Mouse (Mus musculus) small intestine, adult 2 months (tissue): Measurements from ENCODE around the gene Cox6b2. TPM values are rescaled to one million over a fixed set of nuclear protein-coding genes. Genes with fewer than 3 reads are reported as not detected.
A peak's percentile ranks its signal among the peaks of the same experiment; 100 is the strongest.

Experiments used
- H3K27ac ChIP-seq: fragments of 200-500 bp; 2 replicates; pipeline ENCODE4 v1.5.1; 2012; ENCODE audit warnings: low read depth, low read length, control low read depth, inconsistent platforms; ENCODE audit not compliant: insufficient read depth
- H3K27me3 ChIP-seq: fragments of 200-500 bp; 2 replicates; pipeline ENCODE4 v1.6.1; 2012; ENCODE audit warnings: mild to moderate bottlenecking, moderate library complexity, low read length, inconsistent platforms; ENCODE audit not compliant: control insufficient read depth, insufficient read depth
- H3K36me3 ChIP-seq: fragments of 200-500 bp; 2 replicates; pipeline ENCODE4 v1.6.1; 2012; ENCODE audit warnings: mild to moderate bottlenecking, low read length, control low read depth, inconsistent platforms; ENCODE audit not compliant: control insufficient read depth, insufficient read depth
- H3K4me1 ChIP-seq: fragments of 200-500 bp; 2 replicates; pipeline ENCODE4 v1.6.1; 2012; ENCODE audit warnings: low read length, inconsistent platforms, mixed read lengths; ENCODE audit not compliant: control insufficient read depth, insufficient read depth, insufficient read length
- H3K4me3 ChIP-seq: fragments of 200-500 bp; 2 replicates; pipeline ENCODE4 v1.5.1; 2012; ENCODE audit warnings: low read depth, mild to moderate bottlenecking, control low read depth, inconsistent platforms, low read length, moderate library complexity
- CTCF ChIP-seq: fragments of 200-500 bp; IDR thresholded peaks from 2 replicates; pipeline ENCODE4 v1.5.1; 2012; ENCODE audit warnings: low read depth, mild to moderate bottlenecking, control low read depth, inconsistent platforms, low read length, moderate library complexity, mixed read lengths; ENCODE audit not compliant: insufficient replicate concordance, insufficient read length; ENCODE audit errors: extremely low read depth
- POLR2A ChIP-seq: fragments of 200-500 bp; IDR thresholded peaks from 2 replicates; pipeline ENCODE4 v1.6.1; 2012; ENCODE audit warnings: low read depth, mild to moderate bottlenecking, control low read depth, inconsistent platforms, low read length, moderate library complexity
- WGBS: fragments of 180-500 bp; shearing (Covaris S2); methylation state at CpG from one replicate; pipeline ENCODE4 v1.1.7; 2018; 5-methylcytosine and 5-hydroxymethylcytosine counted together
- polyA plus RNA-seq: library from polyadenylated mRNA; depleted of rRNA; stranded (reverse); fragments of >200 nt; gene quantifications from 2 replicates; pipeline ENCODE4 v1.2.3, GENCODE M21; 2012

Cox6b2 gene
- polyA plus RNA-seq, 1 experiment = 45.8 TPM

- TF ChIP-seq POLR2A (no peak), CTCF (no peak)
- peak overlapping the region; percentile 83 for H3K27ac ChIP-seq
Measured at GRCm38 (mm10) chr7:4732968-4733392, 19.9 kb downstream of the Cox6b2 start.

GRCm38 (mm10) chr7:4731090-4731489 lies 21.8 kb downstream of the Cox6b2 start:
- H3K4me1 ChIP-seq = peaks cover 10% of the 10 kb centered on the region; the same call in 1 of the 2 replicates
- no peak for TF ChIP-seq CTCF
- no peak for TF ChIP-seq POLR2A
- H3K36me3 ChIP-seq = no peaks in the 10 kb centered on the region
- no peak overlapping the region for H3K4me3 ChIP-seq
- no peaks in the 10 kb centered on the region for H3K27me3 ChIP-seq
- 80% methylated on average over 5 of the region's 5 CpGs for WGBS
- H3K27ac ChIP-seq = no peak overlapping the region

More at GRCm38 (mm10) chr7:4732968-4733392, 19.9 kb downstream of the Cox6b2 start:
- H3K4me3 ChIP-seq = no peak overlapping the region
- no peaks in the 10 kb centered on the region for H3K36me3 ChIP-seq
- 24% methylated on average over 6 of the region's 6 CpGs for WGBS
- no peaks in the 10 kb centered on the region for H3K27me3 ChIP-seq
- H3K4me1 ChIP-seq = peaks cover 10% of the 10 kb centered on the region; the same call in 1 of the 2 replicates

- TF ChIP-seq POLR2A = no peak
- TF ChIP-seq CTCF = no peak
- H3K27ac ChIP-seq = peak within 1 kb of the TSS; percentile 94
- 18% methylated on average over 7 of the region's 7 CpGs for WGBS
- no peaks in the 10 kb centered on the region for H3K27me3 ChIP-seq
- peak within 1 kb of the TSS; percentile 66 for H3K4me3 ChIP-seq
- H3K4me1 ChIP-seq = peaks cover 9% of the 10 kb centered on the region; the same call in 1 of the 2 replicates
- peaks cover 6% of the 10 kb centered on the region for H3K36me3 ChIP-seq
Measured at GRCm38 (mm10) chr7:4725169-4725568, 27.7 kb downstream of the Cox6b2 start, which contains the start of gene Tmem150b. TSS of gene Tmem150b (minus strand) at chr7:4725249.

GRCm38 (mm10) chr7:4724359-4724758 lies 28.5 kb downstream of the Cox6b2 start:
- peak overlapping the region; percentile 94 for H3K27ac ChIP-seq
- H3K4me3 ChIP-seq = peak overlapping the region; percentile 66
- no peak for TF ChIP-seq POLR2A
- H3K36me3 ChIP-seq = peaks cover 11% of the 10 kb centered on the region
- H3K4me1 ChIP-seq = peaks cover 17% of the 10 kb centered on the region; the same call in 1 of the 2 replicates
- H3K27me3 ChIP-seq = no peaks in the 10 kb centered on the region
- WGBS = 3% methylated on average over 3 of the region's 3 CpGs

GRCm38 (mm10) chr7:4723508-4723907 lies 29.4 kb downstream of the Cox6b2 start:
- Histone ChIP-seq H3K4me1 (peaks cover 17% of the 10 kb centered on the region), H3K27me3 (no peaks in the 10 kb centered on the region), H3K27ac (peak overlapping the region; percentile 94), H3K36me3 (peaks cover 12% of the 10 kb centered on the region), H3K4me3 (peak overlapping the region; percentile 66)
- WGBS = 16% methylated on average over 12 of the region's 12 CpGs
- TF ChIP-seq CTCF (no peak), POLR2A (no peak)

- 45% methylated on average over 3 of the region's 3 CpGs for WGBS
- H3K36me3 ChIP-seq = peaks cover 22% of the 10 kb centered on the region
- TF ChIP-seq POLR2A = no peak
- no peak for TF ChIP-seq CTCF
- H3K27me3 ChIP-seq = no peaks in the 10 kb centered on the region
- H3K4me3 ChIP-seq = no peak overlapping the region
- peak overlapping the region; percentile 87 for H3K27ac ChIP-seq
- peaks cover 13% of the 10 kb centered on the region for H3K4me1 ChIP-seq
Measured at GRCm38 (mm10) chr7:4719276-4719675, 33.6 kb downstream of the Cox6b2 start.

GRCm38 (mm10) chr7:4716955-4717354 lies 35.9 kb downstream of the Cox6b2 start:
- Histone ChIP-seq H3K27ac (no peak overlapping the region), H3K4me1 (peaks cover 13% of the 10 kb centered on the region), H3K27me3 (no peaks in the 10 kb centered on the region), H3K4me3 (no peak overlapping the region), H3K36me3 (peaks cover 23% of the 10 kb centered on the region)
- TF ChIP-seq POLR2A = no peak
- no peak for TF ChIP-seq CTCF
- 79% methylated on average over 6 of the region's 6 CpGs for whole genome bisulfite sequencing
